In the genomic region with DNA sequence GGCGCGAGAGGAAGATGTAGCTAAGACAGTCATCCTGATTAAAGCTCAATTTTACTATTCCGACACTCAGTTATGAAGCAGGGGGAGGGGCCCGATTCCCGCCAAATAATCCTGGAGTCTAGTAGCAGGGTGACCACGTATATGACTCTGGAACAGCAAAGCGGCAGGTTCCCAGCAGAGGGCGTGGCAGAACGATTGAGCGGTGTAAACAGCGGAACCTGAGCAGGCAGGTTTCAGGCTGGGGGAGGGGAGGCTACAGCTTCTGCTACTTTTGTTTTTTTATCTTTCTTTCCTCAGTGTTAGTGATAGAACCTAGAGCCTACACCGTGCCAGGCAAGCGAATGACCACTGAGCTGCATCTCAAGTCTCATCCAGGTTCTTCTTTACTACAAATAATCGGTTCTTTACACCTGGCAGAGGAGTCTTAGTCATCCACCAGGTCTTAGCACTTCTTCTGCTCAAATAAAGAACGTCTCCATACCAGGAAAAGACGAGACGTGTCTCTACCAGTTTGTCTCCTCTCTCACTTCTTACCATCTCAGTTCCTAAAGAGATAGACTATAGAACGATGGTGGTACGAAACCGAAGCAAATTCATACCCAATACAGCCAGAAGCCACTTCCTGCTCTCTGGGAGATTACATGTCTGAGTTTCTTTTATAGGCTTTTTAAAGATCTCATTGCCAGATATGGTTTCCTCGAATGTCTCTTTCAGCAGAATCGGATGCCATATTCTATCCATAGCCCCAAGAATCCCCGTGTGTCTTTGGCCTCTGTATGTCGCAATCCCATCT, we compare ENCODE assay signal across 8 mouse cellular contexts.
DNase-seq lines count a peak whose midpoint lies in the region; ATAC-seq and TF ChIP-seq lines count a peak whose summit lies in the region.

No protein-coding gene starts in this region.

- 63% methylated on average over 24 of the region's 24 CpGs for WGBS in kidney, embryonic 16.5 days
- 58% methylated on average over 24 of the region's 24 CpGs for WGBS in stomach, postnatal 0 days
- 50% methylated on average over 24 of the region's 24 CpGs for WGBS in heart, embryonic 12.5 days

- no peaks in the 10 kb centered on the region for H3K36me3 ChIP-seq in kidney, embryonic 16.5 days (ENCODE audit: insufficient read depth, low read length)
- no peaks in the 10 kb centered on the region for H3K36me3 ChIP-seq in ES-E14 (ENCODE audit: control insufficient read depth, insufficient read depth, low read length, poor library complexity, severe bottlenecking)
- H3K36me3 ChIP-seq in stomach, postnatal 0 days (ENCODE audit: control insufficient read depth, insufficient read depth, low read length): no peaks in the 10 kb centered on the region
- no peaks in the 10 kb centered on the region for H3K36me3 ChIP-seq in heart, embryonic 12.5 days

- TF ChIP-seq EP300 in stomach, postnatal 0 days (optimal IDR thresholded peaks at IDR 0.05): no peak

- no peaks in the 10 kb centered on the region for H3K27me3 ChIP-seq in kidney, embryonic 16.5 days (ENCODE audit: insufficient read depth, low read length)
- H3K27me3 ChIP-seq in stomach, postnatal 0 days (ENCODE audit: control insufficient read depth, insufficient read depth, low read length): no peaks in the 10 kb centered on the region
- H3K27me3 ChIP-seq in heart, embryonic 12.5 days (replicated peaks): no peaks in the 10 kb centered on the region

- no peak overlapping the region for H3K4me2 ChIP-seq in kidney, embryonic 16.5 days (replicated peaks; ENCODE audit: low read depth, low read length)
- no peak overlapping the region for H3K4me2 ChIP-seq in stomach, postnatal 0 days (replicated peaks; ENCODE audit: low read depth)
- H3K4me2 ChIP-seq in heart, embryonic 12.5 days: no peak overlapping the region

- no peak overlapping the region for H3K9ac ChIP-seq in kidney, embryonic 16.5 days (replicated peaks; ENCODE audit: low read length)
- no peak overlapping the region for H3K9ac ChIP-seq in ES-E14 (ENCODE audit: insufficient read depth, low read depth, low read length, poor library complexity, severe bottlenecking)
- no peak overlapping the region for H3K9ac ChIP-seq in stomach, postnatal 0 days (ENCODE audit: low read length)
- H3K9ac ChIP-seq in heart, embryonic 12.5 days: no peak overlapping the region

- no peak overlapping the region for H3K27ac ChIP-seq in kidney, embryonic 16.5 days (ENCODE audit: low read length)
- H3K27ac ChIP-seq in ES-E14 (ENCODE audit: insufficient read depth, low read depth, low read length, poor library complexity, severe bottlenecking): no peak overlapping the region
- H3K27ac ChIP-seq in stomach, postnatal 0 days (replicated peaks): no peak overlapping the region
- no peak overlapping the region for H3K27ac ChIP-seq in heart, embryonic 12.5 days (ENCODE audit: poor library complexity, severe bottlenecking)

- TF ChIP-seq CTCF in stomach, postnatal 0 days (IDR thresholded peaks at IDR 0.05; ENCODE audit: low read depth): peak; percentile 46

- no peak overlapping the region for H3K4me3 ChIP-seq in kidney, embryonic 16.5 days (ENCODE audit: low read length)
- H3K4me3 ChIP-seq in ES-E14 (ENCODE audit: insufficient read depth in 1 of 2, low read depth in 1 of 2, low read length in 2 of 2, poor library complexity in 1 of 2, severe bottlenecking in 1 of 2): no peak overlapping the region
- H3K4me3 ChIP-seq in stomach, postnatal 0 days (ENCODE audit: low read depth, low read length): no peak overlapping the region
- H3K4me3 ChIP-seq in heart, embryonic 12.5 days: no peak overlapping the region

- DNase-seq in kidney, adult 11 months: peak; percentile 21
- peak; percentile 45 for DNase-seq in ES-E14 (ENCODE audit: low read depth, low spot score)
- DNase-seq in kidney, adult 9 months: peak; percentile 60
- DNase-seq in stomach, postnatal 0 days (ENCODE audit: low spot score): peak; percentile 45
- DNase-seq in right cerebral cortex, postnatal 14 days: no peak
- no peak for DNase-seq in cerebellum, adult 9-10 months

- peaks cover 9% of the 10 kb centered on the region; the same call in 1 of the 2 replicates for H3K4me1 ChIP-seq in kidney, embryonic 16.5 days (ENCODE audit: insufficient read depth, low read length)
- H3K4me1 ChIP-seq in ES-E14 (ENCODE audit: control insufficient read depth in 2 of 2, insufficient read depth in 2 of 2, low read length in 2 of 2, poor library complexity in 1 of 2): peaks cover 2 to 3% of the 10 kb centered on the region in 2 experiments; a peak in 1 of 4 replicates
- H3K4me1 ChIP-seq in stomach, postnatal 0 days (replicated peaks; ENCODE audit: control insufficient read depth, insufficient read depth): no peaks in the 10 kb centered on the region
- peaks cover 11% of the 10 kb centered on the region for H3K4me1 ChIP-seq in heart, embryonic 12.5 days (replicated peaks)

- no peaks in the 10 kb centered on the region for H3K9me3 ChIP-seq in kidney, embryonic 16.5 days (ENCODE audit: low read length)
- H3K9me3 ChIP-seq in ES-E14 (ENCODE audit: control insufficient read depth, insufficient read depth, low read depth, low read length): no peaks in the 10 kb centered on the region
- no peaks in the 10 kb centered on the region for H3K9me3 ChIP-seq in stomach, postnatal 0 days (ENCODE audit: control insufficient read depth, low read length)
- H3K9me3 ChIP-seq in heart, embryonic 12.5 days (replicated peaks): no peaks in the 10 kb centered on the region

- ATAC-seq in kidney, embryonic 16.5 days (ENCODE audit: low FRiP score, low TSS enrichment): no peak; the same call in 1 of the 2 replicates
- ATAC-seq in stomach, postnatal 0 days (ENCODE audit: low FRiP score, low TSS enrichment): no peak
- no peak for ATAC-seq in heart, embryonic 12.5 days (ENCODE audit: insufficient number of reproducible peaks, low FRiP score)

- in situ Hi-C loops in ES-E14 (cut with MboI; ENCODE audit: low sequenced_read_pairs in 2 of 2, unreplicated experiment in 2 of 2): no loop called here

TF ChIP-seq in ES-E14, 5 proteins besides CTCF, POLR2A, EP300 and RAD21:
- TF ChIP-seq ZC3H11A (IDR thresholded peaks at IDR 0.05; ENCODE audit: borderline replicate concordance, low read depth, low read length): no peak
- TF ChIP-seq CHD2 (IDR thresholded peaks at IDR 0.05; ENCODE audit: low read depth, low read length): no peak

Comparison
In these comparisons a context has a peak if more than half of its experiments do, and no peak if none do; other contexts are left out.
1. DNase-seq: peak in kidney, adult 11 months (single experiment), ES-E14 (single experiment), kidney, adult 9 months (single experiment) and stomach, postnatal 0 days (single experiment); none in right cerebral cortex, postnatal 14 days (single experiment) and cerebellum, adult 9-10 months (single experiment).